Mouse (Mus musculus): ENCODE results near the gene Pdk2.

DNA sequence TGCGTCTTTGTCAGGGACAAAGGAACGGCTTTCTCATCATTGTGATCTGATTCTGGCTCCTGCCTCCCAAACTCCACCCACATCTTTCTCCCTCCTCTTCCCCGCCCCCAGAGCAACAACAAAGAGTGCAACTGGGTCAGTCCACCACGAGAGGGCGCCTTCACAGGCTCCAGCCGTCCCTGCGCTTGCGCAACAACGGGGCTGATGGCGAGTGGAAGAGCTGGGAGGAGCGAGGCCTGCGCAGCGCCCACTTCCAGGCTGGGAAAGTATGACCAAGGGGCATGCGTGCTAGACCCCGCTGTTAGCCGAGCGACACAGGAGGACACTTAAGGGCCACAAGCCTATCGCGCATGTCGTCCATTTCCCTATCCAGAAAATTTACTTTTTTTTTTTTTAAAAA is 62.2 kb downstream of the Pdk2 start:
- TF ChIP-seq CTCF (IDR thresholded peaks at IDR 0.05; ENCODE audit: borderline replicate concordance, insufficient read depth, low read length) (peak; percentile 87), POLR2A (IDR thresholded peaks at IDR 0.05; ENCODE audit: low read depth, low read length) (peak; percentile 73)
